Mouse (Mus musculus) hindbrain, postnatal 0 days (tissue): Measurements from ENCODE around the gene Ppt1. TPM values are rescaled to one million over a fixed set of nuclear protein-coding genes. Genes with fewer than 3 reads are reported as not detected.

ENCODE experiments used
- ATAC-seq: fragments of 200-750 bp; cut with Nextera tagmentation; 2 replicates; pipeline ENCODE4 v1.8.0; 2017; ENCODE audit warnings: mild to moderate bottlenecking, moderate TSS enrichment, moderate library complexity
- DNase-seq: peaks from one replicate; pipeline ENCODE4 v3.0.0-alpha.2; 2015; ENCODE audit warnings: low spot score
- H3K27ac ChIP-seq: fragments of 300-500 bp; sonication (generic); 2 replicates; pipeline ENCODE4 v1.5.1; 2014; ENCODE audit warnings: mild to moderate bottlenecking
- H3K27me3 ChIP-seq: fragments of 300-500 bp; sonication (generic); 2 replicates; pipeline ENCODE4 v1.6.1; 2014; ENCODE audit warnings: low read length, mixed read lengths; ENCODE audit not compliant: insufficient read depth
- H3K36me3 ChIP-seq: fragments of 300-500 bp; sonication (generic); 2 replicates; pipeline ENCODE4 v1.6.1; 2014; ENCODE audit warnings: low read length, mixed read lengths; ENCODE audit not compliant: insufficient read depth
- H3K4me1 ChIP-seq: fragments of 300-500 bp; sonication (generic); 2 replicates; pipeline ENCODE4 v1.6.1; 2014; ENCODE audit warnings: antibody characterized with exemption, low read length, mixed read lengths; ENCODE audit not compliant: insufficient read depth
- H3K4me2 ChIP-seq: fragments of 300-500 bp; sonication (generic); 2 replicates; pipeline ENCODE4 v1.6.1; 2014; ENCODE audit warnings: low read depth, mild to moderate bottlenecking, low read length, moderate library complexity, mixed read lengths
- H3K4me3 ChIP-seq: fragments of 300-500 bp; sonication (generic); 2 replicates; pipeline ENCODE4 v1.5.1; 2014; ENCODE audit warnings: low read length
- H3K9ac ChIP-seq: fragments of 300-500 bp; sonication (generic); replicated peaks from 2 replicates; pipeline ENCODE4 v1.6.1; 2014; ENCODE audit warnings: mild to moderate bottlenecking, low read length, moderate library complexity, mixed read lengths
- H3K9me3 ChIP-seq: fragments of 300-500 bp; sonication (generic); 2 replicates; pipeline ENCODE4 v1.6.1; 2016; ENCODE audit warnings: low read length, mixed read lengths
- CTCF ChIP-seq: IDR thresholded peaks from 2 replicates; pipeline ENCODE4 v1.5.1; 2016; ENCODE audit warnings: antibody characterized with exemption, control low read depth, low read depth
- WGBS: fragments of 180-500 bp; shearing (Covaris S2); extraction: QIAGEN DNeasy Blood & Tissue Kit; methylation state at CpG from one replicate; pipeline ENCODE4 v1.1.7; 2014; 5-methylcytosine and 5-hydroxymethylcytosine counted together
- polyA plus RNA-seq: library from polyadenylated mRNA; unstranded; fragments of >200 nt; fragmentation: Nextera tagmentation; extraction: Ambion mirVana; gene quantifications from 2 replicates; pipeline ENCODE4 v1.2.1, GENCODE M21; 2015
- total RNA-seq: library from RNA; depleted of rRNA; stranded (reverse); fragments of >200 nt; gene quantifications from 2 replicates; pipeline ENCODE4 v1.2.3, GENCODE M21; 2014

Ppt1 gene
- total and polyA plus RNA-seq, 2 experiments from 2014 or later: 29.0 to 88.5 TPM

DNA sequence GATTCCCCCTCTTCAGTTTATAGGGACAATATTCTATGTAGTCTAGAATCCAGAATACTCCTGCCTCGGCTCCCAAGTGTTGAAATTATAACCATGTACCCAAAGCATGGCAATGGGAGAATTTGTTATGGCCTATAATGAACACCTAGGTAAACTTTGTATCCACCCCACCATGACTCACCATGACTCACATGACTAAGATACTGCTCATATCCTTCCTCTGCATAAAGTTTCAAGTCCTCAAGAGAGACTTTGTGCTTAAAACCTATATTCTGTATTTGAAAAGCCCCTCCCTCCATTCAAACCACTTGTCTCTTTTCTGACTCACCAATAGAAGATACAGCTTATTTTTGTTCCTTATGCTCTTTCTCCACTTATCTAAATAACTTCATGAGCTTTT lies 32.0 kb downstream of the Ppt1 start:
- WGBS: 95% methylated on average over 1 of the region's 1 CpGs
- H3K4me2 ChIP-seq: no peak overlapping the region
- no peak for ATAC-seq
- no peak for DNase-seq
- no peak overlapping the region for H3K9ac ChIP-seq
- no peak overlapping the region for H3K27ac ChIP-seq
- H3K4me3 ChIP-seq: no peak overlapping the region
- H3K9me3 ChIP-seq: no peaks in the 10 kb centered on the region
- peaks cover 60% of the 10 kb centered on the region for H3K36me3 ChIP-seq
- TF ChIP-seq CTCF: no peak
- no peaks in the 10 kb centered on the region for H3K27me3 ChIP-seq
- H3K4me1 ChIP-seq: no peaks in the 10 kb centered on the region

DNA sequence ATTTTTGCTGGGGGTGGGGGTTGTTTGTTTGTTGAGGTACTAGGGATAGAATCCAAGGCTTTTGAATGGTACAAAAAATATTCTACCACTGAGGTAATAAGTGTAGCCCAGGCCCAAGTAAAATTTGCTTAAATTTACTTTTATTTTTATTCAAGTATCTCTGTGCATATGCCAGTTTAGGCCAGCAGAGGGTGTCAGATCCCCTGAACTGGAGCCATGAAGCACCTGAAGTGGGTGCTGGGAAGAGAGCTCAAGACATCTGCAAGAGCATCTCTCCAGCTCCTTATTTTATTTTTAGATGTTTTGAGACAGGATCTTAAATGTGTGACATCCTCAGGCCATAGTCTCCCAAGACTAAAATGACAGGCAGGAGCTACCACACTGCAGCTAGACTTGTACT lies 34.0 kb downstream of the Ppt1 start:
- Histone ChIP-seq H3K4me3 (no peak overlapping the region), H3K27ac (no peak overlapping the region), H3K4me2 (no peak overlapping the region), H3K36me3 (peaks cover 46% of the 10 kb centered on the region), H3K4me1 (no peaks in the 10 kb centered on the region), H3K9me3 (no peaks in the 10 kb centered on the region), H3K27me3 (no peaks in the 10 kb centered on the region), H3K9ac (no peak overlapping the region)
- ATAC-seq: no peak
- TF ChIP-seq CTCF: peak; percentile 68
- peak; percentile 59 for DNase-seq

DNA sequence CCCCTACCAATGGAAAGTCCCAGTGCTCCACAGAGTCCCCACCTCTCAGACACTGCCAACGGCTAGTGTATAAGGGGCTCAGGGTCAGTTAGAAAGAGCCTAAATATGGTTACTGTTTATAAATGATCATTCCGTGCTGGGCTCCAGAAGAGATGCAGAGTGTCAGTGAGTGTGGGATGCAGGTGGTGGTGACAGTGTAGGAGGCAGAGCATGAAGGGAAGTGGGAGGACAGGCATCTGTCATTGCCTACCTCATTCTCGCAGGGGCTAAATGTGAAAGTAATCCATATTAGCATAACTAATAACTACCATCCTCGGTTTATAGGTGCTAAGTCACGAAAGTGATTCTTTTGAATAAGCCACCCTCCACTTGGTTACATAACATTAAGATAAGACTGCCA lies 34.7 kb downstream of the Ppt1 start:
- TF ChIP-seq CTCF: no peak
- Histone ChIP-seq H3K4me1 (no peaks in the 10 kb centered on the region), H3K27ac (no peak overlapping the region), H3K9me3 (no peaks in the 10 kb centered on the region), H3K4me2 (no peak overlapping the region), H3K36me3 (peaks cover 39% of the 10 kb centered on the region), H3K4me3 (no peak overlapping the region), H3K9ac (no peak overlapping the region), H3K27me3 (no peaks in the 10 kb centered on the region)
- DNase-seq (no peak), ATAC-seq (no peak)
- 90% methylated on average over 5 of the region's 5 CpGs for WGBS

DNA sequence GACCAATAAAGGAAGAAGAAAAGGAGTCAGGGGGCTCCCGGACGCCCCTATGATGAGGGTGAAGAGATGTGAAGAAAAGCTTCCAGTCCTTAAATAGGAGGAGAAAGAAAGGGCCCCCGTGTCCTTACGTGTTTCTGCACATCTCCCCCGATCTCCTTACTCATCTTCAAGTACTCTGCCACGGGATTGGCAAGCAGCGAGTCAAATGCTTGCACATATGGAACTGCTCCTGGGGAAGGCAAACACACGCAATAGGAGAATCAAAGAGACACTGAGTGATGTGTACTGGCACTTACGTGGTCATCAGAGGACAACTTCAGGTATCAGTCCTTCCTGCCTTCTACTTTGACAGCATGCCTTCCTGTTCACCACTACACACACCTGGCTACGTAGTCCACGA lies 35.2 kb downstream of the Ppt1 start:
- Histone ChIP-seq H3K36me3 (peaks cover 35% of the 10 kb centered on the region), H3K27ac (no peak overlapping the region), H3K9me3 (no peaks in the 10 kb centered on the region), H3K27me3 (no peaks in the 10 kb centered on the region), H3K4me2 (no peak overlapping the region), H3K4me3 (no peak overlapping the region), H3K9ac (no peak overlapping the region), H3K4me1 (no peaks in the 10 kb centered on the region)
- ATAC-seq (no peak), DNase-seq (no peak)
- TF ChIP-seq CTCF: no peak
- WGBS: 92% methylated on average over 11 of the region's 11 CpGs

DNA sequence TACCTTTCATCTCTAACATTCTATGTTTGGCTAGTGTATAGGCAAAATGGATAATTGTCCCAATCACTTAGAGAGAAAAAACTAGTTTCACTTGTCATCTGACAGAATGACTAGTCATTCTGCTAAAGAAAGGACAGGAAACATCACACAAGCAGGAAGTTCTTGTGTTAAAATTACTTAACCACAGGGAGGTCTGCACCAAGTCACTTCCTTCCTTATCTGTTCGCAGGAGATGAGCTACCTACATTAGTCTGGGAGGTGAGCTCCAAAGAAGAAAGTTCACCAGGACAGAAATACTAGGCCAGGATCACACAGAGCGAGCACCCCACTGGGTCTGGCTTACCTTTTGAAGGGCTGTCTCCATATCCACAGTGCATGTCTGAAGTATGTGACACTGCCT lies 35.9 kb downstream of the Ppt1 start:
- Histone ChIP-seq H3K4me3 (no peak overlapping the region), H3K9me3 (no peaks in the 10 kb centered on the region), H3K27ac (no peak overlapping the region), H3K4me1 (no peaks in the 10 kb centered on the region), H3K4me2 (no peak overlapping the region), H3K36me3 (peaks cover 30% of the 10 kb centered on the region), H3K9ac (no peak overlapping the region), H3K27me3 (no peaks in the 10 kb centered on the region)
- ATAC-seq (no peak), DNase-seq (no peak)
- no peak for TF ChIP-seq CTCF
- 87% methylated on average over 2 of the region's 2 CpGs for WGBS

DNA sequence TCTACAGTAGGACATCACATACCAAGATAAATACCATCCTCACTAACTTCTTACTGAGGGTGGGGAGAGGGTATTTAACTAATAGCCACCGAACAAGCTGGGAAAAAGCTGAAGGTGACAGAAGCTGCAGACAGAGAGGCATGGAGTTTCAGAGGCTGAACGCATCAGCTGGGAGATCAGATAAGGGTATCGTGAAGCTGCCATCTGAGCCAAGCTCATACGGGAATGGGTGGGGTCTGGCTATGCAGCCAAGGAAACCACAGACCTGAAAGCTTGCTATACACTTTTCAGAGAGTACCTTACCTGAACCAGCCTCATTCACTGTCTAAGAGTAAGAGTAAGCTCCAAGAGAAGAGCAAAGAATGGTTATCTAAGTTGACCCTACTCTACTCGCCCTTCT lies 37.0 kb downstream of the Ppt1 start:
- Histone ChIP-seq H3K4me3 (no peak overlapping the region), H3K27me3 (no peaks in the 10 kb centered on the region), H3K4me1 (no peaks in the 10 kb centered on the region), H3K9me3 (no peaks in the 10 kb centered on the region), H3K36me3 (peaks cover 30% of the 10 kb centered on the region), H3K9ac (no peak overlapping the region), H3K27ac (no peak overlapping the region), H3K4me2 (no peak overlapping the region)
- no peak for ATAC-seq
- no peak for DNase-seq
- TF ChIP-seq CTCF: no peak
- WGBS: 90% methylated on average over 5 of the region's 5 CpGs

DNA sequence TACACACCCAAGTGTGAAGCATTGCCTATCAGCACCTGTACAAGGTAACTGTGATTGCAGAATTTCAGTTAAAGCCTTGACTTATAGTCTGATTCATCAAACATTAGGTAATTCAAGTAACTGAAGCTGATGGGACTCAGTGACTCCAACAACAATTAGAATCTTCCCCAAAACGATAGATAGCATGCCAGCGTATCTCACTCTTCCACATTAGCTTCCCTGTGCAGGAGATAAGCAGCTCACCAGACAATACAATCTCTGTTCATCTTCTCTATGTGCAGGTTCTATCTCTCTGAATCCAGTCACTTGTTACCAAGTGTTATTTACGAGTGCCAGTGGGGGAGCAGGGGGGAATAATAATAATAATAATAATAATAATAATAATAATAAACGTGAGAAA lies 37.5 kb downstream of the Ppt1 start:
- H3K36me3 ChIP-seq: peaks cover 29% of the 10 kb centered on the region
- H3K4me2 ChIP-seq: no peak overlapping the region
- H3K27ac ChIP-seq: no peak overlapping the region
- TF ChIP-seq CTCF: no peak
- no peaks in the 10 kb centered on the region for H3K4me1 ChIP-seq
- H3K4me3 ChIP-seq: no peak overlapping the region
- no peak for ATAC-seq
- H3K9me3 ChIP-seq: no peaks in the 10 kb centered on the region
- H3K27me3 ChIP-seq: no peaks in the 10 kb centered on the region
- no peak for DNase-seq
- H3K9ac ChIP-seq: no peak overlapping the region
- WGBS: 89% methylated on average over 4 of the region's 4 CpGs
